Mouse (Mus musculus): ENCODE measurements around the gene Med18. TPM values are rescaled to one million over a fixed set of nuclear protein-coding genes. Genes with fewer than 3 reads are reported as not detected.

Med18 gene
- 15.2 and 18.4 TPM in 2 replicates for polyA plus RNA-seq (2015; fragmentation: Nextera tagmentation; extraction: Ambion mirVana)

DNA sequence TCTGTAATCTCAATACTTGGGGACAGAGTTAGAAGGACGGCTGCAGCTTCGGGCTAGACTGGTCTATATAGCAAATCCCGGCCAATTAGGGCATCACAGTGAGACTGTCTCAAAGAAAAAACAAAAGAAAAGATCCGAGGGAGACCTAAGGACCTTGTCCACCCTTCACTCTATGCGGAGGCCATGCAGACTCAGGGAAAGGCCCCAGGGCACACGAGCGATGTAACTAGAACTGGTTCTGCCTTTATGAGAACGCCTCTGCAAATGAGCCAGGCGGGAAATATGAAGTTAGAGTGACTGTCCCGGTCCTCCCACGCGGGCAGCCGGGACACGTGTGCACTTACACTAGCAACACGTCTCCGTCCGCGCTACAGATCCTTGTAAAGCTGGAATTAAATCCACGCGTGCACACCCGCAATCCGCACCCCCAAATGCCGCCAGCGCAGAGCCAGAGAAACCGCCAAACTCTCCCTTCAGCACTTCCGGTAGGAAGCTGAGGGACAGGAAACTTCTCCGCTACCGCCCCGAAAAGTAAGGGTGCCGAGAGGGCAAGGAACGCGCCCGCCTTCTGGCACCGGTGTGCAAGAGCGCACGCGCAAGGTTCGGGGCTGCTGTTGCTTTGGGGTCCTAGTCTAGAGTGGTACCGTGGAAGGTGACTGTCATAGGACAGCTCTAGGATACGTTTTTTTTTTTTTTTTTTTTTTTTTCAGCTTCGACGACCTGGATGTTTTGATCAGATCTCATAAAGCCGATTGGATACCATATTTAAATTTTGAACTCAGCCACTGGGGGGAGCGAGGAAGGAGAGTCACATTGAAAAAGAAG is at the start of gene Med18:
Gene Med18 (minus strand): TSS at position 492 of the 825 bp plus-strand sequence.
- under 1% methylated on average over 44 of the region's 44 CpGs for WGBS
- Histone ChIP-seq H3K9ac (ENCODE audit: low read depth, low read length) (peak within 1 kb of the TSS; percentile 78), H3K27me3 (replicated peaks; ENCODE audit: control insufficient read depth, insufficient read depth, low read length) (no peaks in the 10 kb centered on the region), H3K9me3 (ENCODE audit: control insufficient read depth, low read length) (no peaks in the 10 kb centered on the region), H3K4me1 (ENCODE audit: control insufficient read depth, insufficient read depth, low read length) (peaks cover 19% of the 10 kb centered on the region), H3K4me3 (ENCODE audit: low read length) (peak within 1 kb of the TSS; percentile 67), H3K4me2 (ENCODE audit: low read depth, low read length) (peak within 1 kb of the TSS; percentile 69), H3K27ac (ENCODE audit: low read length) (peak within 1 kb of the TSS; percentile 58), H3K36me3 (ENCODE audit: control insufficient read depth, insufficient read depth, low read length) (peaks cover 11% of the 10 kb centered on the region)
- peak; percentile 88 for ATAC-seq

DNA sequence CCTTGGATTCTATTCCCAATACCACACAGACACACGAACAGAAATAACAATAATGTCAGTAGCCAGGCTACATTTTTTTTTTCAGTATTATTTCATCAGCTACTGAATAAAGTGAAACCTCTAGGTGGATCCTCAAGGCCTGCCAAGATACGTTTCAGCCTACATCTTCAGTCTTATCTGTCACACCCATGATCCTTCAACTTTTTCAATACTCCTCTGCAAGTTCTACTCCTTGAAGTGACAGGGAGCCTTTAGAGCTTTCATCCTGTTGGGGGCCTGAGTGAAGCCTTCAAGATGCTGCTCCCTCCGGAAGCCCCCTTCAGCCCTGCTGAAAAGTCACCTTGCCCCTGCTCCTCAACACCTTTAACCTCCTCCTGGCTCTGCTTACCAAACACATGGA is 48.4 kb upstream of the Med18 start:
- no peak for ATAC-seq
- Histone ChIP-seq H3K36me3 (ENCODE audit: control insufficient read depth, insufficient read depth, low read length) (no peaks in the 10 kb centered on the region), H3K27ac (ENCODE audit: low read length) (no peak overlapping the region), H3K4me2 (ENCODE audit: low read depth, low read length) (no peak overlapping the region), H3K27me3 (replicated peaks; ENCODE audit: control insufficient read depth, insufficient read depth, low read length) (no peaks in the 10 kb centered on the region), H3K4me1 (ENCODE audit: control insufficient read depth, insufficient read depth, low read length) (peaks cover 9% of the 10 kb centered on the region), H3K9me3 (ENCODE audit: control insufficient read depth, low read length) (no peaks in the 10 kb centered on the region), H3K9ac (ENCODE audit: low read depth, low read length) (no peak overlapping the region), H3K4me3 (ENCODE audit: low read length) (no peak overlapping the region)
- 73% methylated on average over 3 of the region's 3 CpGs for WGBS

DNA sequence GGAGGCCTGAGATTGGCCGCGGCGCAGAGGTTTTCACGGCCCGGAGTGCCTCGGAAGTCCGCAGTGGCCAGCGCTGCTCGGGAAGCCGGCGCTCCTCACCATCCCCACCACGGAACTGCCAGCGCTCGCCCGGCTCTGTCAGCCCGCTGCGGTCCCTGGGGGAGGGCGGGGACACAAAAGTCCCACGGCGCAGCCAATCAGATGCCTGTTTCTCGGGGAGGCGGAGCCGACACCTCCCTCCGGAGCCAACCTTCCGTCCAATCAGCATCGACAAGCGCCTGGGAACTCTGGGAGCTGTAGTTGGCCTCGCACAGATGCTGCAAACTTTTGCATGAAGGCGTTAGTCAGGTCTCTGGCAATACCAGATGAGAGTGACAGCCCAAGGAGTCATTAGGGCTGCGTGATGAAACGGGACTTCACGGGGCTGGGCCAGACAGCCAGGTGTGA is 46.7 kb upstream of the Med18 start, which contains the start of gene Sesn2:
Gene Sesn2 (minus strand): TSS at position 150 of the 447 bp plus-strand sequence.
- no peaks in the 10 kb centered on the region for H3K27me3 ChIP-seq (replicated peaks; ENCODE audit: control insufficient read depth, insufficient read depth, low read length)
- H3K9ac ChIP-seq (ENCODE audit: low read depth, low read length), result peak within 1 kb of the TSS; percentile 87
- peaks cover 6% of the 10 kb centered on the region for H3K4me1 ChIP-seq (ENCODE audit: control insufficient read depth, insufficient read depth, low read length)
- H3K4me3 ChIP-seq (ENCODE audit: low read length), result peak within 1 kb of the TSS; percentile 85
- ATAC-seq, result peak; percentile 94
- peak within 1 kb of the TSS; percentile 74 for H3K4me2 ChIP-seq (ENCODE audit: low read depth, low read length)
- 0% methylated on average over 32 of the region's 32 CpGs for WGBS
- no peaks in the 10 kb centered on the region for H3K9me3 ChIP-seq (ENCODE audit: control insufficient read depth, low read length)
- H3K36me3 ChIP-seq (ENCODE audit: control insufficient read depth, insufficient read depth, low read length), result no peaks in the 10 kb centered on the region
- H3K27ac ChIP-seq (ENCODE audit: low read length), result peak within 1 kb of the TSS; percentile 85

DNA sequence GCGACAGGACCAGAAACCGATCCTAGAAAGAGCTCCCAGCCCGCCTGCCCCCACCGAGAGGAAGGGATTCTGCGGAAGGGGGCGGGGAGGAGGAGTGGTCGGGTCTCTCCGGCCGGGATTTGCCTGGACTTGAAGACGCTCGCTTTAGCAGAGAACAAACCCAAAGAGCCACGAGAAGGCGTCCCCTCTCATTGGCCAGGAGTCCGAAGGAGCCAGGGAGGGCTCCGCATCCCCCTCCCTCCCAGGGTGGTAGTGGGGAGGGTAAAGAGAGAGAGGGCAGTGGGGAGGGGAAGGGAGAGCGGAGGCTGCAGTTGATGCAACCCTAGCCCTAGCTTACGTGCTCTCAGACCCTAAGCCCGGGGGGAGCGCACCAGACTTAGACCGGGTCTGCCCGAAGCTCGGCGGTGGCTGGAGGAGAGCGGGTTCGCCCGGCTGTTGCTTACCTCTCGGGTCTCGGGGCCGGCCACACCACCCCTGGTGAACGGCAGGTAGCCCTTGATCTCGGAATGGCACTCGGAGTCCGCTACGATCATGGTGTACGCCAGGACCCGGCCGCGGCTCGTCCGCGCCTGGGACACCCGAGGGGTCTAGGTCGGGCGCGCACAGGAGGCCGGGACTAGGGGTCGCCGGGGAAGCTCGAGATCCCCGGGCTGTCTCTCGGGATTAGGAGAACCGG is 46.0 kb upstream of the Med18 start:
- ATAC-seq, result peak; percentile 65
- under 1% methylated on average over 50 of the region's 52 CpGs for WGBS
- H3K36me3 ChIP-seq (ENCODE audit: control insufficient read depth, insufficient read depth, low read length), result no peaks in the 10 kb centered on the region

DNA sequence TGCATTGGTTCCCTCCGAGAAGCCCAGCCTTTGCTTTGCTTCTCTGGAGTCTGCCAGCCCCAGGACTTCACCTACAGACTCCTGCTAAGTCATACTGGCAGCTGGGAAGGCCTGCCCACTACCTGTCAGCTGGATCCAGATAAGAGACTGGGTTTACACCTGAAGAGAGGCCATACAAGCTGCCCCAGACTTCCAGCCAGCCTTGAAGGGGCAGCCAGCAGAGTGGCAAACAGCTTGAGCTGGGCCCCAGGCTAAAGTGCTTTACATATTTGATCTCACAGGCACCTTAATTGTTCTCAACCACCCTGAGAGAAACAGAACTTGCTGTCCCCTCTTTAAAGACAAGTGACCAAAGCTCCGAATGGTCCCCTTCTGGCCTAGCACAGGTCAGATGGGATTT is 43.5 kb upstream of the Med18 start:
- no peaks in the 10 kb centered on the region for H3K27me3 ChIP-seq (replicated peaks; ENCODE audit: control insufficient read depth, insufficient read depth, low read length)
- no peak for ATAC-seq
- 0 out of 2 replicates have a peak overlapping the region, but pooled peaks have one; percentile 27 for H3K9ac ChIP-seq (ENCODE audit: low read depth, low read length)
- WGBS, result 49% methylated on average over 2 of the region's 2 CpGs
- H3K4me1 ChIP-seq (ENCODE audit: control insufficient read depth, insufficient read depth, low read length), result peaks cover 6% of the 10 kb centered on the region
- H3K9me3 ChIP-seq (ENCODE audit: control insufficient read depth, low read length), result no peaks in the 10 kb centered on the region
- H3K27ac ChIP-seq (ENCODE audit: low read length), result peak overlapping the region; percentile 53; the same call in 1 of the 2 replicates
- 0 out of 2 replicates have a peak overlapping the region, but pooled peaks have one; percentile 4 for H3K4me2 ChIP-seq (ENCODE audit: low read depth, low read length)
- H3K36me3 ChIP-seq (ENCODE audit: control insufficient read depth, insufficient read depth, low read length), result no peaks in the 10 kb centered on the region
- no peak overlapping the region for H3K4me3 ChIP-seq (ENCODE audit: low read length)

More for the DNA sequence above, 46.0 kb upstream of the Med18 start:
- H3K27ac ChIP-seq (ENCODE audit: low read length), result peak overlapping the region; percentile 85
- H3K9ac ChIP-seq (ENCODE audit: low read depth, low read length), result peak overlapping the region; percentile 87
- H3K4me1 ChIP-seq (ENCODE audit: control insufficient read depth, insufficient read depth, low read length), result peaks cover 6% of the 10 kb centered on the region
- peak overlapping the region; percentile 85 for H3K4me3 ChIP-seq (ENCODE audit: low read length)
- H3K4me2 ChIP-seq (ENCODE audit: low read depth, low read length), result peak overlapping the region; percentile 74
- H3K27me3 ChIP-seq (replicated peaks; ENCODE audit: control insufficient read depth, insufficient read depth, low read length), result no peaks in the 10 kb centered on the region
- H3K9me3 ChIP-seq (ENCODE audit: control insufficient read depth, low read length), result no peaks in the 10 kb centered on the region

DNA sequence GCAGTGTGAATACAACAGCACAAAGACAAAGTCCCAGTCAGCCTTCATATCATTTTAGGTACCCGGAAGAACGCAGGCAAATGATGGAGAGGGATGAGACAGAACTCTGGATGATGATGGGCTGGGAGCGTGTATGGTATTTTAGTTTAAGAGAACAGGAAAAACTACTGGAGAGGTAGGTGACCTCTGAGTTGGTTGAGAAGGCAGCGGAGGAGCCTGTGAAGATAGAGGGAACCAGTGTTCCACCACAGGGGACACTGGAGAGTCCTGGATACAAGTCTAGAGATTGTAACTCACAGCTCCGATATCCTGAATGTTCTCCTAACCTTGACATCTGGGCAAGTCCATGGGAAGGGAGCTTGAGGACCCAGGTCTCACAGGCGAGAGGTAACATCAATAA is 42.5 kb upstream of the Med18 start:
- no peak overlapping the region for H3K27ac ChIP-seq (ENCODE audit: low read length)
- no peaks in the 10 kb centered on the region for H3K9me3 ChIP-seq (ENCODE audit: control insufficient read depth, low read length)
- no peak overlapping the region for H3K4me3 ChIP-seq (ENCODE audit: low read length)
- peaks cover 6% of the 10 kb centered on the region for H3K4me1 ChIP-seq (ENCODE audit: control insufficient read depth, insufficient read depth, low read length)
- no peaks in the 10 kb centered on the region for H3K27me3 ChIP-seq (replicated peaks; ENCODE audit: control insufficient read depth, insufficient read depth, low read length)
- no peak overlapping the region for H3K4me2 ChIP-seq (ENCODE audit: low read depth, low read length)
- no peak overlapping the region for H3K9ac ChIP-seq (ENCODE audit: low read depth, low read length)
- no peaks in the 10 kb centered on the region for H3K36me3 ChIP-seq (ENCODE audit: control insufficient read depth, insufficient read depth, low read length)
- 80% methylated on average over 6 of the region's 6 CpGs for WGBS
- no peak for ATAC-seq

DNA sequence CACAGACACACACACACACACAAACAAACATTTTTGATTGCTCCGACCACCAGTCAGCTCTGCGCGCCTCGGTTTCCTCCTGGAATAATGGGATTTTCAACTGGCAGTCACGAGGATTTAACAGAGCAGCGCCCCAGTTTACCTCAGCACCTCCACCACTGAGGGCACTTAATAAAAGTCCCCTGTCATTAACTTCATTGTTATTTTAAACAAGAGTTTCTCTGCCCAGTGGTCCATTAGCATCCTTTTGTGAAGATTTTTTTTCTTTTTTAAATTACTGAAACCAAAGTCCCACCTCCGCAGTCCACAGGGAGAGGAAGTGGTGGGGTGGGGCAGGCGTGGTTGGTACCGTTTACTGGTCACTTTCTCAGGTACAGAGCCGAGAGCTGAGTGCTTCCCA is 42.1 kb upstream of the Med18 start:
- Histone ChIP-seq H3K36me3 (ENCODE audit: control insufficient read depth, insufficient read depth, low read length) (no peaks in the 10 kb centered on the region), H3K4me2 (ENCODE audit: low read depth, low read length) (no peak overlapping the region), H3K27me3 (replicated peaks; ENCODE audit: control insufficient read depth, insufficient read depth, low read length) (no peaks in the 10 kb centered on the region), H3K9ac (ENCODE audit: low read depth, low read length) (no peak overlapping the region), H3K27ac (ENCODE audit: low read length) (no peak overlapping the region), H3K4me3 (ENCODE audit: low read length) (no peak overlapping the region), H3K4me1 (ENCODE audit: control insufficient read depth, insufficient read depth, low read length) (peaks cover 6% of the 10 kb centered on the region), H3K9me3 (ENCODE audit: control insufficient read depth, low read length) (no peaks in the 10 kb centered on the region)
- no peak for ATAC-seq
- 55% methylated on average over 10 of the region's 10 CpGs for WGBS

DNA sequence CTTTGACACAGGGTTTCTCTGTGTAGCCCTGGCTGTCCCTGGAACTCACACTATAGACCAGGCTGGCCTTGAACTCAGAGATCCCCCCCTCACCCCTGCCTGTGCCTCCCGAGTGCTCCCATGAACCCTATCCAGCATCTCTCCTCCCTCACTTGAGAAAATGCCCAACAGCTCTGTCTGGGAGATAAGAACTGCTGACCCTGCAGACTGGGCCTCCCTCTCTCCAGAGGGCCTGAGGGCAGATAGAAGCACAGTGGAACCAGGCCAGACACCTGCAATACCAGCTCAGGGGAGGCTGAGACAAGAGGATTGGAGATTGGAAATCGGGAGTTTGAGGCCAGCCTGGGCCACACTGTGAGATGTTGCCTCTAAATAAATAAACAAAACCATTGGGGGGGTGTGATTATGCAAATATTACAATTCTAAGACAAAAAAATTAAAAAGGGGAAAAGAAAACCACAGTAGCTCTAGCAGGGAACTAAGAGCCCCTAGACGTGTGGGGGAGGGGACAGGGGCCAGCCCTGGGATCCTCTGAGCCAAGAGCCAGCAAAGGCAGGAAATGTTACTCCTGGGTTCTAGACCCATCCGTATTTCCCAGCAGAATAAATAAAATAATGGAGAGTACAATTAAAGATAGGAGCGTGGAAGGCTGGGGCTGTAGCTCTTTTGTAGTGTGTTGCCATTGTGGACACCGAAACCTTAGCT is 41.5 kb upstream of the Med18 start:
- H3K27ac ChIP-seq (ENCODE audit: low read length), result no peak overlapping the region
- H3K4me2 ChIP-seq (ENCODE audit: low read depth, low read length), result no peak overlapping the region
- H3K27me3 ChIP-seq (replicated peaks; ENCODE audit: control insufficient read depth, insufficient read depth, low read length), result no peaks in the 10 kb centered on the region
- no peak overlapping the region for H3K4me3 ChIP-seq (ENCODE audit: low read length)
- no peak for ATAC-seq
- no peaks in the 10 kb centered on the region for H3K9me3 ChIP-seq (ENCODE audit: control insufficient read depth, low read length)
- 59% methylated on average over 6 of the region's 6 CpGs for WGBS
- no peak overlapping the region for H3K9ac ChIP-seq (ENCODE audit: low read depth, low read length)
- H3K36me3 ChIP-seq (ENCODE audit: control insufficient read depth, insufficient read depth, low read length), result no peaks in the 10 kb centered on the region
- peaks cover 6% of the 10 kb centered on the region for H3K4me1 ChIP-seq (ENCODE audit: control insufficient read depth, insufficient read depth, low read length)

DNA sequence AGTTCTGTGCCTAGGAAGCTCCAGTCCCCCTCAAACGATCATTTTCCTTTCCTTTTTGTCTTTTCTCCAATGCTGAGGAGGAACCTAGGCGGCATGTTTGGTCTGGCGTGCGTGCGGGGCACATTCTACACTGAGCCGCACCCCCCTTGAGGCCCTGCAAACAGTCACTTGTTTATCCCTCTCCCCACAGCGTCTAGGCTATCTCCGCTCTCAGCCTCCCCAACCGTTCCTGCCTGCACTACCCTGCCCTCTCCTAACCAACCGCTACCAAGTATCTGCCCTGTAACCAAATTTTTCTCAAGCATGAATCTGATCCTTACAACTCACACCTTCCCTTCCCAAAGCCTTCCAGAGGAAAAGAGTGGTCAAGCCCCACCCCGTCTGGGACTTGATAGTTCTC is 39.6 kb upstream of the Med18 start:
- no peaks in the 10 kb centered on the region for H3K9me3 ChIP-seq (ENCODE audit: control insufficient read depth, low read length)
- H3K27me3 ChIP-seq (replicated peaks; ENCODE audit: control insufficient read depth, insufficient read depth, low read length), result no peaks in the 10 kb centered on the region
- no peak overlapping the region for H3K4me3 ChIP-seq (ENCODE audit: low read length)
- no peak overlapping the region for H3K9ac ChIP-seq (ENCODE audit: low read depth, low read length)
- H3K36me3 ChIP-seq (ENCODE audit: control insufficient read depth, insufficient read depth, low read length), result peaks cover 4% of the 10 kb centered on the region; the same call in 1 of the 2 replicates
- H3K27ac ChIP-seq (ENCODE audit: low read length), result no peak overlapping the region
- H3K4me1 ChIP-seq (ENCODE audit: control insufficient read depth, insufficient read depth, low read length), result no peaks in the 10 kb centered on the region; the same call in 1 of the 2 replicates
- WGBS, result 76% methylated on average over 11 of the region's 11 CpGs
- ATAC-seq, result no peak
- H3K4me2 ChIP-seq (ENCODE audit: low read depth, low read length), result no peak overlapping the region

All from intestine, embryonic 16.5 days (tissue).